Mouse (Mus musculus) forebrain, embryonic 16.5 days (tissue): ENCODE data around the gene Gm12185. TPM values are rescaled to one million over a fixed set of nuclear protein-coding genes. Genes with fewer than 3 reads are reported as not detected.
"Not testable (repeated sequence)": the region's sequence is repeated elsewhere in the genome, so short reads cannot be mapped to it uniquely, and the experiment has no call there.

ENCODE experiments used
- ATAC-seq: fragments of 200-750 bp; cut with Nextera tagmentation; 2 replicates; pipeline ENCODE4 v1.8.0; 2017; ENCODE audit warnings: mild to moderate bottlenecking, moderate library complexity
- H3K27ac ChIP-seq: fragments of 300-500 bp; sonication (generic); 2 replicates; pipeline ENCODE4 v1.5.1; 2014; ENCODE audit warnings: low read length, control low read depth
- H3K27me3 ChIP-seq: fragments of 300-500 bp; sonication (generic); replicated peaks from 2 replicates; pipeline ENCODE4 v1.6.1; 2014; ENCODE audit warnings: low read length; ENCODE audit not compliant: control insufficient read depth, insufficient read depth
- H3K36me3 ChIP-seq: fragments of 300-500 bp; sonication (generic); 2 replicates; pipeline ENCODE4 v1.6.1; 2014; ENCODE audit not compliant: control insufficient read depth, insufficient read depth
- H3K4me1 ChIP-seq: fragments of 300-500 bp; sonication (generic); replicated peaks from 2 replicates; pipeline ENCODE4 v1.6.1; 2014; ENCODE audit warnings: low read length; ENCODE audit not compliant: control insufficient read depth, insufficient read depth
- H3K4me2 ChIP-seq: fragments of 300-500 bp; sonication (generic); 2 replicates; pipeline ENCODE4 v1.6.1; 2014; ENCODE audit warnings: mild to moderate bottlenecking, low read length, control low read depth
- H3K4me3 ChIP-seq: fragments of 300-500 bp; sonication (generic); replicated peaks from 2 replicates; pipeline ENCODE4 v1.5.1; 2014; ENCODE audit warnings: mild to moderate bottlenecking, low read length, control low read depth
- H3K9ac ChIP-seq: fragments of 300-500 bp; sonication (generic); replicated peaks from 2 replicates; pipeline ENCODE4 v1.6.1; 2014; ENCODE audit warnings: low read depth, low read length, control low read depth
- H3K9me3 ChIP-seq: fragments of 300-500 bp; sonication (generic); 2 replicates; pipeline ENCODE4 v1.6.1; 2016; ENCODE audit warnings: low read length; ENCODE audit not compliant: control insufficient read depth
- whole genome bisulfite sequencing: fragments of 180-500 bp; shearing (Covaris S2); extraction: QIAGEN DNeasy Blood & Tissue Kit; methylation state at CpG from one replicate; pipeline ENCODE4 v1.1.7; 2014; 5-methylcytosine and 5-hydroxymethylcytosine counted together
- polyA plus RNA-seq: library from polyadenylated mRNA; unstranded; fragments of >200 nt; fragmentation: Nextera tagmentation; extraction: Ambion mirVana; gene quantifications from 2 replicates; pipeline ENCODE4 v1.2.1, GENCODE M21; 2015

The Gm12185 gene
- polyA plus RNA-seq, 1 experiment from 2014 or later = not detected

GRCm38 (mm10) chr11:48876680-48877079, 115.3 kb downstream of the Gm12185 start:
- H3K4me2 ChIP-seq = no peak overlapping the region
- H3K9ac ChIP-seq = no peak overlapping the region
- H3K4me1 ChIP-seq = peaks cover 6% of the 10 kb centered on the region
- H3K27ac ChIP-seq = no peak overlapping the region
- no peak overlapping the region for H3K4me3 ChIP-seq
- no peaks in the 10 kb centered on the region; the same call in 1 of the 2 replicates for H3K27me3 ChIP-seq
- 96% methylated on average over 1 of the region's 1 CpGs for WGBS
- H3K9me3 ChIP-seq = no peaks in the 10 kb centered on the region
- no peak for ATAC-seq
- no peaks in the 10 kb centered on the region for H3K36me3 ChIP-seq

GRCm38 (mm10) chr11:48875343-48875837, 116.6 kb downstream of the Gm12185 start:
- H3K4me1 ChIP-seq = peaks cover 15% of the 10 kb centered on the region
- H3K27ac ChIP-seq, H3K27me3 ChIP-seq, H3K9ac ChIP-seq, ATAC-seq, H3K4me3 ChIP-seq, H3K36me3 ChIP-seq, H3K4me2 ChIP-seq, H3K9me3 ChIP-seq: not testable (repeated sequence)
- 71% methylated on average over 1 of the region's 1 CpGs for WGBS

- Histone ChIP-seq H3K9ac (no peak overlapping the region), H3K4me3 (no peak overlapping the region), H3K4me1 (peaks cover 15% of the 10 kb centered on the region), H3K27me3 (no peaks in the 10 kb centered on the region; the same call in 1 of the 2 replicates), H3K27ac (no peak overlapping the region), H3K4me2 (no peak overlapping the region), H3K36me3 (no peaks in the 10 kb centered on the region), H3K9me3 (no peaks in the 10 kb centered on the region)
- WGBS = 1% methylated on average over 4 of the region's 4 CpGs
- peak; percentile 66 for ATAC-seq
Observed at GRCm38 (mm10) chr11:48874465-48874864, 117.6 kb downstream of the Gm12185 start.

- Histone ChIP-seq H3K9me3 (no peaks in the 10 kb centered on the region), H3K36me3 (no peaks in the 10 kb centered on the region), H3K27ac (no peak overlapping the region), H3K4me1 (peaks cover 15% of the 10 kb centered on the region), H3K4me3 (no peak overlapping the region), H3K27me3 (no peaks in the 10 kb centered on the region; the same call in 1 of the 2 replicates), H3K9ac (no peak overlapping the region), H3K4me2 (no peak overlapping the region)
- 74% methylated on average over 10 of the region's 10 CpGs for WGBS
- no peak for ATAC-seq
Observed at GRCm38 (mm10) chr11:48873591-48874290, 118.3 kb downstream of the Gm12185 start.

GRCm38 (mm10) chr11:48872695-48873300, 119.2 kb downstream of the Gm12185 start:
- WGBS = 87% methylated on average over 7 of the region's 7 CpGs
- H3K4me3 ChIP-seq = no peak overlapping the region
- H3K36me3 ChIP-seq = no peaks in the 10 kb centered on the region
- H3K4me1 ChIP-seq = peaks cover 15% of the 10 kb centered on the region
- H3K27me3 ChIP-seq = no peaks in the 10 kb centered on the region; the same call in 1 of the 2 replicates
- no peak for ATAC-seq
- no peak overlapping the region for H3K27ac ChIP-seq
- no peak overlapping the region for H3K9ac ChIP-seq
- no peaks in the 10 kb centered on the region for H3K9me3 ChIP-seq
- no peak overlapping the region for H3K4me2 ChIP-seq

GRCm38 (mm10) chr11:48871817-48872541, 120.0 kb downstream of the Gm12185 start:
- WGBS = 8% methylated on average over 17 of the region's 17 CpGs
- no peaks in the 10 kb centered on the region; the same call in 1 of the 2 replicates for H3K27me3 ChIP-seq
- peak; percentile 41 for ATAC-seq
- H3K9ac ChIP-seq = peak overlapping the region; percentile 54
- peak overlapping the region; percentile 83 for H3K4me2 ChIP-seq
- peak overlapping the region; percentile 43 for H3K4me3 ChIP-seq
- peaks cover 15% of the 10 kb centered on the region for H3K4me1 ChIP-seq
- no peak overlapping the region for H3K27ac ChIP-seq
- no peaks in the 10 kb centered on the region for H3K36me3 ChIP-seq
- H3K9me3 ChIP-seq = no peaks in the 10 kb centered on the region

- Histone ChIP-seq H3K27ac (no peak within 1 kb of the TSS), H3K4me3 (peak within 1 kb of the TSS; percentile 43), H3K9me3 (no peaks in the 10 kb centered on the region), H3K4me2 (peak within 1 kb of the TSS; percentile 83), H3K9ac (peak within 1 kb of the TSS; percentile 54), H3K36me3 (no peaks in the 10 kb centered on the region), H3K4me1 (peaks cover 15% of the 10 kb centered on the region), H3K27me3 (no peaks in the 10 kb centered on the region; the same call in 1 of the 2 replicates)
- 1% methylated on average over 19 of the region's 19 CpGs for WGBS
- ATAC-seq = peak; percentile 60
Observed at GRCm38 (mm10) chr11:48871201-48871772, 120.7 kb downstream of the Gm12185 start, which contains the start of gene Irgm1. TSS of gene Irgm1 (minus strand) at chr11:48871683.

- Histone ChIP-seq H3K4me3 (peak overlapping the region; percentile 43), H3K27me3 (no peaks in the 10 kb centered on the region; the same call in 1 of the 2 replicates), H3K4me1 (peaks cover 15% of the 10 kb centered on the region), H3K4me2 (peak overlapping the region; percentile 83), H3K27ac (no peak overlapping the region), H3K36me3 (no peaks in the 10 kb centered on the region), H3K9me3 (no peaks in the 10 kb centered on the region), H3K9ac (peak overlapping the region; percentile 54)
- ATAC-seq = no peak
- WGBS = 32% methylated on average over 7 of the region's 7 CpGs
Observed at GRCm38 (mm10) chr11:48870781-48871180, 121.2 kb downstream of the Gm12185 start.
